Mouse (Mus musculus) spleen, adult 2 months (tissue): Measurements from ENCODE around the gene Btg4.

Experiments
- CTCF ChIP-seq: fragments of 200-500 bp; IDR thresholded peaks from 2 replicates; pipeline ENCODE4 v1.5.1; 2011; ENCODE audit warnings: mild to moderate bottlenecking, inconsistent platforms; ENCODE audit not compliant: insufficient read depth, insufficient read length, insufficient replicate concordance; ENCODE audit errors: extremely low read depth
- POLR2A ChIP-seq: fragments of 200-500 bp; IDR thresholded peaks from 2 replicates; pipeline ENCODE4 v1.6.1; 2011; ENCODE audit warnings: low read depth, low read length, inconsistent platforms

DNA sequence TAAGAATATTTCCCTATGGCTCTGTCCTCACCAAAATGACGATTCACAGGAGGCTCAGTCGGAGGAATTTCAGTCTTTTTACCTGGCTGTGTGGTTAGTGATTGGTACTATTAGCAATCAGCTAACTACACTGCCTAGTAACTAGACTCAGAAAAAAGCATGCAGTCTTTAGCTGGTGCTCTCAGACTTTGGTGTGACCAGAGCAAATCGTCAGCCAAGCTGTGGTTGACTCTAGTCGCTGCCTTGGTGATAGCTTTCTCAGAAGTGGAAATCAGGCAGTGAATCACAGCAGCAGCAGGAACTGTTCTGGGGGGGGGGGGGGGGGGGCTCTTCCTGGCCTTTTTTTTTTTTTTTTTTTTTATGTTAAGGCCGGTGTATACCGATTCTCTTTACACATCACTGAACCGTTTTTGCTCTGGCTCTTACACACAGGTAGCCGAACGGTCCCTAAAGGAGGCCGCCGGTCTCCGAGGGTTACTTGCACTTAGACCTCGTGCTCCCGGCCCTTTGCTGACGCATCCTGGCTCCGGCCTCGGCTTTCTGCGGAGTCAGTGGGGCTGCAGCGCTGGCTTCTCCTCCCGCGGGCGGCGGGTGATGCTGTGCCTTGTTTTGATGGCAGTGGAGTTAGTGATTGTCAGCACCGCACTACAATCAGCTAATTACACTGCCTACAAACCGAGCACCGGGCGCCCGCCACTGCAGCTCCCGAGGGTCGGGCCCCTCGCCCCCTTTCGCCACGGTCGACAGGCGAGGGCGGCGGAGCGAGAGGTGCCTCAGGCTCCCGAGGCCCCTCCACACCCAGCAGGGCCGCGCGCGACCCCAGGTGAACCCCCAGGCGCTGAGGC, 42.5 kb downstream of the Btg4 start:
- TF ChIP-seq POLR2A = no peak
- no peak for TF ChIP-seq CTCF
